Mouse (Mus musculus) gastrocnemius, postnatal 36 days (tissue): ENCODE results near the gene Plp2. TPM values are rescaled to one million over a fixed set of nuclear protein-coding genes. Genes with fewer than 3 reads are reported as not detected.

Source experiments
- total RNA-seq, 2 experiments: library from RNA; stranded (reverse); gene quantifications; 2 replicates each; pipeline ENCODE4 v1.2.3; 2021

Plp2 gene
- total RNA-seq, 2 experiments from 2014 or later: 28.0 to 43.2 TPM

Other genes starting within 250 kb of the Plp2 start
- under 1 TPM in 1 of 2 experiments, not detected in 1; 0.18 TPM for gene Foxp3, start 97.7 kb downstream of the Plp2 start, total RNA-seq
- gene Ppp1r3f, start 97.1 kb downstream of the Plp2 start, total RNA-seq: 1 to 10 TPM; 2.0 TPM
- gene Ccdc22, start 65.9 kb downstream of the Plp2 start, total RNA-seq: 10 to 100 TPM in 1 of 2 experiments, 1 to 10 TPM in 1; 9.8 to 11.5 TPM
- gene Cacna1f, start 64.3 kb downstream of the Plp2 start, total RNA-seq: not detected
- gene Syp, start 32.9 kb downstream of the Plp2 start, total RNA-seq: 1 to 10 TPM; 1.1 TPM
- gene Prickle3, start 14.1 kb downstream of the Plp2 start, total RNA-seq: 10 to 100 TPM; 23.1 to 24.9 TPM
- gene Magix, start 9.9 kb upstream of the Plp2 start, total RNA-seq: 10 to 100 TPM; 18.8 to 20.6 TPM
- gene Gpkow, start 25.7 kb upstream of the Plp2 start, total RNA-seq: 10 to 100 TPM; 11.2 to 12.9 TPM
- 10 to 100 TPM; 27.2 to 32.0 TPM for gene Wdr45, start 42.9 kb upstream of the Plp2 start, total RNA-seq
- not detected for gene Gm45208, start 50.9 kb upstream of the Plp2 start, total RNA-seq
- gene Praf2, start 57.0 kb upstream of the Plp2 start, total RNA-seq: 1 to 10 TPM; 3.8 to 4.9 TPM
- gene Ccdc120, start 79.5 kb upstream of the Plp2 start, total RNA-seq: 1 to 10 TPM in 1 of 2 experiments, under 1 TPM in 1; 0.81 to 1.2 TPM
- 1 to 10 TPM; 8.0 to 8.1 TPM for gene Tfe3, start 91.2 kb upstream of the Plp2 start, total RNA-seq
- 10 to 100 TPM; 17.3 to 19.2 TPM for gene Gripap1, start 118.4 kb upstream of the Plp2 start, total RNA-seq
- under 1 TPM; 0.15 to 0.20 TPM for gene Kcnd1, start 150.9 kb upstream of the Plp2 start, total RNA-seq
- 10 to 100 TPM; 14.6 to 16.6 TPM for gene Otud5, start 170.0 kb upstream of the Plp2 start, total RNA-seq
- gene Pim2, start 206.9 kb upstream of the Plp2 start, total RNA-seq: 1 to 10 TPM in 1 of 2 experiments, under 1 TPM in 1; 0.99 to 1.8 TPM
- 1 to 10 TPM; 8.4 to 8.8 TPM for gene Slc35a2, start 212.6 kb upstream of the Plp2 start, total RNA-seq
- gene Pqbp1, start 227.9 kb upstream of the Plp2 start, total RNA-seq: 10 to 100 TPM; 21.2 to 22.0 TPM
- 10 to 100 TPM; 35.3 to 39.1 TPM for gene Timm17b, start 228.0 kb upstream of the Plp2 start, total RNA-seq
- not detected for gene Gm10491, start 236.4 kb upstream of the Plp2 start, total RNA-seq
- gene Gm10490, start 238.2 kb upstream of the Plp2 start, total RNA-seq: not detected
- gene Pcsk1n, start 248.4 kb upstream of the Plp2 start, total RNA-seq: not detected